Mouse (Mus musculus) kidney, adult 11 months (tissue): ENCODE measurements around the gene Foxp1.

ENCODE experiments used
- DNase-seq: peaks from one replicate; pipeline ENCODE4 v3.0.0; 2022

The Foxp1 gene

DNA sequence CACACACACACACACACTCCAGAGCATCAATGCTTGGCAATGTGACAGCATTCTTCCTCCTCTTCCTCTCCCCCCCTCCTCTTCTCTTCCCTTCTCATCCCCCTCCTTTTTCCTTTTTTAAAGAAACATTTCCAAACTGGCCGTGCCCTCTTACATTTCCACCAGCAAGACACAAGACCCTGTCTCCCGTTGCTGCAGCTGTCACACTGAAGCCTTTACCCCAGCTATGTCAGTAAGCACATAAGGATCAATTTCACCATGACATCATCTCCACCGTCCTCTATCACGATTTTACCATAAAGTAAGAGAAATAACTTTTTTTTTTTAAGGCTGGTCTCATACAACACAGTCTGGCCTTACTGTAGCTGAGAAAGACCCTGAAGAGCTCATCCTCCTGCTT lies 410.7 kb downstream of the Foxp1 start:
- no peak for DNase-seq

- no peak for DNase-seq
Measured at GRCm38 (mm10) chr6:99108417-99108816, 414.1 kb downstream of the Foxp1 start.

DNA sequence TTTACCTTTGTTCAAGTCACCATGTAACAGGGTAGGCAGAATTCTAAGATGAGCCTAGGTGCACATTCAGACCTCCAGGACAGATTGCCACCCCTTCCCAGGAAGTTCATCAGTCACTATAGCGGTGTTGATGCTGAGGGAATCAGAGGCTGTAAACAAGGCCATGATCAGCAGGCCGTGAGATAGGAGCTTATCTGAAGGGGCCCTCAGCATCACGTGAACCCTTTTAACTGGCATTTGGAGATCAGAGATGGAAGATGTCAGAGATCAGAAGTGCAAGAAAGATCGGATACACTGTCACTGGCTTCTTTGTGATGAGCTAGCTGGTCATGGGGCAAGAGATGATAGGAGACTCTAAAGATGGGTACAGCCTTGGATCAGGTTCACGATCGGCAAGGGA lies 414.8 kb downstream of the Foxp1 start:
- DNase-seq: no peak

DNA sequence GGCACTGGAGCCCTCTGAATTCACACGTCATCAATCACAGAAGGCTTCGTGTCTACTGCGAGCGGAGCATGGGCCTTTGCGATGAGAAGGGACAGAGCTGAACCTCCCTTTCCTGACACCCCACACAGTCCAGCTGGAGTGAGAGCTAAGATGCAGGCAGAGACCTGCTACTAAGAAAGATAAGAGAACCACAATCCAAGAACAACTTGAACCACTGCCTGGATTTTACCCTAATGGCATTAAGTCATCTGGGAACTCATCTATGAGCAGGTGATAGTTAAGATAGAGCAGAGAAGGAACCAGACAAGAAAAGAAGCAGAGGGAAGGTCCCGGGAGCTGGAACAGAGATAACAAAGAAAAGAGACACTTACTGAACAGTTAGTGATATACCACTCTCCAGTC lies 415.4 kb downstream of the Foxp1 start:
- no peak for DNase-seq

- no peak for DNase-seq
Measured at GRCm38 (mm10) chr6:99105979-99106378, 416.5 kb downstream of the Foxp1 start.

- no peak for DNase-seq
Measured at GRCm38 (mm10) chr6:99104446-99104845, 418.1 kb downstream of the Foxp1 start.

DNA sequence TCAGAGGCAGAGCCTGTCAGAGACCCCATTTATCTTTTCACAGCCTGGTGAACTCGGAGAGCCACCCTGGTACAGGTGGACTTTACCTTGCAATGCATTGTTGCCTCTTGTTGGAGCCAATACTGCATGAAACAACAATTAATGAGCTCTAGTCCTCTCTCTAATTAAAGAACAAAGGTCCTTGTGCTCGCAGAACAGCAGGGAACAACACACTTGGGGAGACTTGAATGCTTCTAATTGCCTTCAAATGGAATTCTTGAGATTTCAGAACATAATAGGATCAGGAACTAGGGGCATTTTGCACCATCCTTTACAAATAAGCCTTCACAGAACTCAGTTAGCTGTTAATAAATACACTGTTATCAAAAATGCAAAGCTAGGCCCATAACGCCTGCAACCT lies 418.6 kb downstream of the Foxp1 start:
- no peak for DNase-seq

DNA sequence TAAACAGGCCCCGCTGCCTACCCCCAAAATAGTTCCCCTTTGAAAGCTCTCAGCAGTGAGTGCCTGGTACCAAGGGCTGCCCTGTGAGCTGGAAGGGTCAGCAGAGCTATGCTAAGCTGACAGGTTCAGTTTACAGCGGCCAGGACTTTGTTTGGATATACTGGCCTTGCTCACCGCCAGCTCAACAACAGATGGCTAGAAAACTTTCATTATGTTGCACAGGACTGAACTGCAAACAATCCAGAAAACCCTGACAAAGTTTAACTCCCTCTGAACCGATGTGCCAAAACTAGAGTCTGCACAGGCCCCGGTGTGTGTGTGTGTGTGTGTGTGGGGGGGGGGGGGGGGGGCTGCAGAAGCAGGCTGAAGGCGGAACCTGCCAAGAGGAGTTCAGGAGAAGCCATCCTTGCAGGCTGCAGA lies 421.0 kb downstream of the Foxp1 start:
- DNase-seq: peak; percentile 5

DNA sequence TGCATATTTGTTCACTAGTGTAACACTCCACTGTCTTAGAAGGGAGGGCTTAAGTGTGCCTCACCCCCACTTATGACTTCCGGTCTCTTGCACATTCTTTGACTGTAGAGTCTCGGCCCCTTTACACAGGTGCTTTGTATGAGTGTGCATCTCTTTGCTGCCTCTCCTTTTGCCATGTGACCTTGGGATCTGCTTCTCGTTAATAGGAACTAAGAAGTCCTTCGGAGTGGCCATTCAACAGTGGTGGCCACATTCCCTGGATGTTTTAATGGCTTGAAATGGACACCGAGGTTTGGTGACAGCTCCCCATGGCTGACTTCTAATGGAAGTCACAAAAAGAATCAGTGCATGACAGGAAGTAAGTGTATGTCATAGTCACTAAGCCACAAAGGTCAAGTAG lies 422.2 kb downstream of the Foxp1 start:
- no peak for DNase-seq

DNA sequence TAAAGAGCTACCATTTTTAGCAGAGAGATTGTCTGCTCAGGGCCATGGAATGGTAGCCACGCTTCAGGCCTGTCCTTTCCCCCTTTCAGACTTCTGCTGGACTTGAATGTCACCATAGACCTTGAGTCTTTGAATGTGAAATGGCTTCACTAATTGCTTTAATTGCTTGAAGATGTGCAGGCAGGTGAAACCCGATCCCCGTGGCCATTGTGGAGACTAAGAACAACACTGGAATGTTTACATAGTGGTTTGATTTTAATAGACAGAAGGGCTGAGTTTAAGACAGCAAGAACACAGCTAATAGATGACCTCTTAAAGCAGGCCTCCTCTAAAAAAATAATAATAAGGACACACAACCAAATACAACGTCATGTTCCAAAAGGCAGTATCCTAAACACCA lies 422.7 kb downstream of the Foxp1 start:
- no peak for DNase-seq

GRCm38 (mm10) chr6:99097191-99097590 lies 425.3 kb downstream of the Foxp1 start:
- DNase-seq: no peak

GRCm38 (mm10) chr6:99096776-99097166 lies 425.8 kb downstream of the Foxp1 start:
- DNase-seq: no peak

DNA sequence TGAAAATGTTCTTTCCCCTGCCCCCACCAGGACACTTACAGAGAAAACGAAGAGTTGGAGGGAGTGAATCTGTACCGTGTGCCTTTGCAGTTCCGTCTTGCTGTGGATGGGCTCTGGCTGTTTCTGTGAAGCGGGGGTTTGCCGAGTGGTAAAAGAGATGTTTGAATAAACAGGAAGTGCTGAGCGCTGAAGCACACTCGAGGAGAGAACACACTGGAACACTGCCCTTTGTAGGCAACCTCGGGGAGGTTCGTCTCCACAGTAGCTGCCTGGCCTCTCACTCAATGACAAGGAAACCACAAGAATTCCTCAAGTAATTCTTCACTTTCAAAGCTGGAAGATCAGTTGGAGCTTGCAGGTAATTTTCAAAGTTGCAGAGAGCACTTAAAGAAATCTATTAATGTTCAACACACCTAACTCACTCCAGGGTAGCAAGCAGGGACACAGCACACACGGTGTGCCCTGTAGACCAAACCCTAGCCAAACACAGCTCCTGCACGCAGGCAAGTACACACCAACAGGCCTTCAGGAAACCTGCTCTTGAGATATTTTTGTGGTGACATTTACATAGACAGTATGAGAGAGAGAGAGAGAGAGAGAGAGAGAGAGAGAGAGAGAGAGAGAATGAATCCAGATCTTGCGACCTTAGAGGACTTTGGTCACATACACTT lies 426.3 kb downstream of the Foxp1 start:
- DNase-seq: peak; percentile 24

GRCm38 (mm10) chr6:99095185-99096104 lies 427.1 kb downstream of the Foxp1 start:
- DNase-seq: peak; percentile 7

GRCm38 (mm10) chr6:99094339-99094989 lies 428.1 kb downstream of the Foxp1 start:
- DNase-seq: no peak

- no peak for DNase-seq
Measured at GRCm38 (mm10) chr6:99093856-99094255, 428.7 kb downstream of the Foxp1 start.

GRCm38 (mm10) chr6:99093208-99093607 lies 429.3 kb downstream of the Foxp1 start:
- DNase-seq: no peak

DNA sequence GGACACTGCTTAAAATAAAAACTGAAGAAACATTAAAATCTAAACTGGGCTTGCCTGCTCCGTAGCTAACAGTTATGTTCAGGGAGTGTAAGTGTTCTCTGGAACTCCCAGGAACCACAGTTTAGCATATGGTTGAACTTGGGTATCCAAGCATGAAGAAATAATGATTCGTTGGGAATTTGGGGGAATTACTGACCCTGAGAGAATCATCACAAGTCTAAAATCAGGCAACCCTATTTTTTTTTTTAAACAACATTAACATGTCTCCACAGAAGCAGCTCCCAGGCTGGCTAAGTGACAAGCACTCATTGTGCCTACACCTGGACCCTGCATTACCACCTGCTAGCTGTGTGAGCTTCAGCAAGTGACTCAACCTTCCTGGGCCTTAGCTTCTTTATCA lies 430.7 kb downstream of the Foxp1 start:
- DNase-seq: no peak

DNA sequence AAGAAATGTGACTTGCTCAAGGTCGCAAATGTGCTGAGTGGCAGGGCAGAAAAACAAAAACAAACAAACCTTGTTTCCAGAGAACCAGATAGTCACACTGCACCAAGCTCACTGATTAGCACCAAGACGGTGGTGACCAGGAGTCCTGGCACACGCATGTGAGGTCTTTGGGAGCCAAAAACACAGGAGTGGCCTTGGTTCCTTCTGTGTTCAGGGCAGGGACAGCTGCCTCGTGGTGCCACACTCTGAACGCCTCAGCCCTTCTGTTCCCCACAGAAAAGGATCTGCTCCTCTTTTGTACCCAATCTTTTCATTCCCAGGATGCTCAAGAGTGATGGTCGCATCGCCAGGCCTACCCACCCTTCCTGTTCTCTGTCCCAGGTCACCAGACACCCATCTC lies 434.9 kb downstream of the Foxp1 start:
- no peak for DNase-seq

DNA sequence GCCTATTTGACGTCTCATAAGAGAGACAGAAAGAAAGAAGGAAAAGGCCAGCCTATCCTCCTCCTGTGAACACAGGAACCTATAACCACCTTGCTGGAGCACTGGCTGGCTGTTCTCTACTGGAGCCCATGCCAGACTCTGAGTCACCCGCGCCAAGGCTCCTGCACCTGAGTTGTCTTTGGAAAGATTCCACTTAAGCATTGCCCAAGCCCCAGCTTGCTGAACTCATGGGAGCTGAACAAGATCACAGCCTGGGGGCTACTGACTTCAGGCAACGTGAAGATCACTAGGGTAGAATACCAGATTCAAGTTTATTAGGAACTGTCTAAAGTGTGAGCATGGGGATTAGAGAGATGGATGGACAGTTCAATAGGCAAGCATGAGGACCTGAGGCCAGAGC lies 437.6 kb downstream of the Foxp1 start:
- DNase-seq: no peak

DNA sequence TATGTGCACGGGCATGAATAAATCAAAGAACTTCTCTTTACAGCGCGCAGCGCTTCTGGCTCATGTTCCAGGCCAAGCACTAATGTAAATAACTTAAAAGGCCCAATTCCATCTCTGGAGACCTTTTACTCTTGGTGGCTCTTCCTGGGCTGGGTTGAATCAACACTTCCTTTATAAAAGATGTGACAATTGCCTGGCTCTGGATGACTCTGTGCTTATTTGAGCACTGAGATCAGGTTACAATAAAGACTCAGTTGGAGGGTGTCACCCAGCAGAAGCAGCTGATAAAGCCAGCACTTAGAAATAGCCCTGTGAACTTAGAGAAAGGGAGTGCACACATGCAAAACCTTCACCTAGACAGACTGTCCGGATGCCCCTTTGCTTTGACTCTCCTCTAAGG lies 441.3 kb downstream of the Foxp1 start:
- no peak for DNase-seq

DNA sequence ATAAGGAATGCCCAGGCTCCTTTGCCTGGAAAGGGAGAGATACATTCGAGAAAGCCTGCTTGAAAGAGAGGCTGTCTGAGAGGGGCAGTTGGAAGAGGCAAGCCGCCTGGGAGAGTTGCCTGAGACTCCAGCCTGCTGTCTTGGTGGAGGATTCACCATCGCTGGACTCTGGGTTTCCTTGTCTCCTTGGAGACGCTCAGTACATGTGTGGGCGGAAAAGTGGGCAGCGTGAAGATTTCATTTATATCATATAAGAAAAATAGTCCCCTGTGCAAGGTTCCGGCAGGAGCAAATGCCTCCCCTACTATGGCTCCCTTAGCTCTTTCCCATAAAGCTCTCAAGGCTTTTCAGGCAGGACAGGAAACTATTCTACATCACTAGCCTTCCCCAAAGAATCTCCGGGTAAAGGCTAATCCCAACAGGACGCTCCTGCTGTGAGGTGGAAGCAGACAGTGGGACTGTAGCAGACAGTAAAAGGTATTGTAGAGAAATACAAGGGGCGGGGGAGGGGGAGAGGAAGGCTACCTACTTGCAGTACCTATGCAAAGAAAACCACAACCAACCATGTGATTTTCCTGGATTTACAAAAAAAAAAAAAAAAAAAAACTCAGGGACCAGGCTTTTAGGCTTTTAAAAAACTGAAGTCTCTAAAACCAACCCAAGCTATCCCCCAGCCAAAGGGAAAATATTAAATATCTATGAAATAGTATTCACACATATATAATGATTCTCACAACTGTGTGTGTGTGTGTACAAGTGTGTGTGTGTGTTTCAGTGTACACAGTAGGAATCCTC lies 443.3 kb downstream of the Foxp1 start:
- DNase-seq: no peak

GRCm38 (mm10) chr6:99078089-99078488 lies 444.4 kb downstream of the Foxp1 start:
- DNase-seq: no peak
